Mouse (Mus musculus) NIH3T3 (cell line): Measurements from ENCODE around the gene Gla.

Experiments used
- DNase-seq: peaks from one replicate; pipeline ENCODE4 v3.0.0-alpha.2; 2012; ENCODE audit warnings: low read depth

Gla gene

DNA sequence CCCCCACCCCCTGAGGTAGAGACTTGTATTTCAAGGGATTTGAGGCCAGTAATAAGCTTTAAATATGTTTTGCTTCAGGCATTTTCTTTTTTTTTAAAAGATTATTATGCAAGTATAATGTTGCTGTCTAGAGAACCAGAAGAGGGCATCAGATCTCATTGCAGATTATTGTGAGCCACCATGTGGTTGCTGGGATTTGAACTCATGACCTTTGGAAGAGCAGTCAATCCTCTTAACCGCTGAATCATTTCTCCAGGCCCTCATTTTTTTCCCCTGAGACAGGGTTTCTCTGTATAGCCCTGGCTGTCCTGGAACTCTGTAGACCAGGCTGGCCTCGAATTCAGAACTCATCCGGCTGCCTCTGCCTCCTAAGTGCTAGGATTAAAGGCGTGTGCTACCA lies 12.7 kb downstream of the Gla start:
- DNase-seq = peak; percentile 57

DNA sequence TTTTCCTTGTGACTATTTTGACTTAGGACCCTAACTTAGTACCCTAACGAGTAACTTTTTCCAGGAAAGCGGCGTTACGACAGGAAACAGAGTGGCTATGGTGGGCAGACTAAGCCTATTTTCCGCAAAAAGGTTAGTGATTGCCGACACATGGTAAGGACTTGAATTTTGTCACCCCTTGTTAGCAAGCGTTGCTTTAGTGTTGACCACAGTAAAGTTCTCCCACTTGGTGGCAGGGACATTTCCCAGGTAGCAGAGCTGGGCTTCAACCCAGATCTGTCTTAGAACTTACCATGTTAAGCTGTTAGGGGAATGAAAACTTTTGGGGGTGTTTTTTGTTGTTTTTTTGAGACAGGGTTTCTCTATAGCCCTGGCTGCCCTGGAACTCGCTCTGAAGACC lies 14.5 kb downstream of the Gla start:
- no peak for DNase-seq

DNA sequence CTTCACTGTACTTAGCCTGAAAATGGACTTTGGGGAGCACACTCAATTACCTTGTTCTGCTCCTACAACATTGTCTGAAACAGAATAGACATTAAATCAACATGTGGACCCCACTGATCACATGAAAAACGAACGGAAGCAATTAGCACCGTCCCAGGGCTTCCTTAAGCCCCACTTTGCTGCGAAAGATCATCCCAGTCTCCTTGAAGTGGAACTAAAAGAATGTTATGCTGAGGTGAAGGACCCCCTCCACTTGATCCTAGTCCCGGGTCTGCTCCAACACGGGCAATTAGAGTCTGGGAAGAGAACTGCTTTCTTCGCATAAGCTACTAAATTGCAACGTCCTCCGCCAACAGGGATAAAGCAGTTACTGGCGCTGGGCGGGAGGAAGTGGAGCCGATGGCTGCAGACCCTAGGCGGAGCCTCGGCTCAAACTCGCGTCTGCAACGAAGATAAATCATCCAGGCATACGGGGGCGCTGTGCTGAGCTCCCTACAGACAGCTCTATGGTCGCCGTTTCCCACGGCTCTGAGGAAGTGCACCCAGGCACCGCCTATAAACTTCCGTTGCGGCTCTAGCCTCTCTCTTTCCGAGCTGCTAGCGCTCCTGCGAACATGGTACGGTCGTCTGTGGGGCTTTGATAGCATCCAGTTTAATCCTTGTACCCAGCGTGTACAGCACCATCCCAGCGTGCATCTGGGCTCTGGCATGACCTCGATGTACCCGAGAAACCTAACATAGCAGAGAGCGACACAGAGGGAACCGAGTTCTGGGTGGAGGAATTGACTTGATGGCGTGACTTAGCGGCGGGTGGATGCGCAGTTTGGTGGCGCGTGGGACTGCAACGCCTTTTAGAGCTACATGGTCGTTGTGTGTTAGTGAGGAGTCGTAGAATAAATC lies 15.6 kb downstream of the Gla start, which contains the start of gene Rpl36a:
Rpl36a (plus strand) TSS at position 552 of the 900 bp plus-strand sequence.
- peak; percentile 94 for DNase-seq

DNA sequence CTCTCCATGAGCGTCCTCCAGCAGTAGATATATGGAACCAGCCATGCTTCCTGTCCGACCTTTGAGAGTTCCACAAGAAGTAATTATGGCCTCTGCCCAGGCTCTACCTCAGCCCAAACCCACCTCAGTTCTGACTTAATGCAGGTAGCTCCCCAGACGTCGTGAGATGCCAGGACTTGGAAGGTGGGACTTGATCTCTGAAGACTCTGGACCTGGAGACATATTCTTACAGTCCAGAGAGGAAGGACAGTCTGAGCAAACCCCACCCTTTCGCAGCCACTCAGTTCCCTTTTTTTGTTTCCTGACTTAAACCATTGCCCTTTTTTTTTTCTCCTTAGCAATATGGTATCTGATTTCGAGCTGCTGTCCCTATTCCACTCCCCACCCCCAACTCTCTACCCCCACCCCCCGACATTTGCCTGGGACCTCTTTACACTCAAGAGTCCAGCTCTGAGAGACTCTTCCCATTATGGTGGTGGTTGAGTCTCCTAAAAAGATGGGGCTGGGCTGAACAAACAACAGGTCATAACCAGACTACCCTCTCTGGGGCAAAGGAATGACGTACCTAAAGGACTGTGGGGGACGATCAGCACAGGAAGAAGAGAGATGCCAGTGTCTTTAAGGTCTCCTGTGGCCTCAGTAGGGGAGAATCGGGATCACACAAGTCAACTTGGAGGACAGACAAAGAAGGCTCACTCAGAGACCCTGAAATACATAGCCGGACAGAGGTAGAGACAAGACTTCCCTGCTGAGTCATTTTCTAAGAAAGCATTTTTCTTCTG lies 17.8 kb downstream of the Gla start, which contains the start of gene Btk:
Btk (minus strand) TSS at position 683 of the 782 bp plus-strand sequence.
- no peak for DNase-seq

DNA sequence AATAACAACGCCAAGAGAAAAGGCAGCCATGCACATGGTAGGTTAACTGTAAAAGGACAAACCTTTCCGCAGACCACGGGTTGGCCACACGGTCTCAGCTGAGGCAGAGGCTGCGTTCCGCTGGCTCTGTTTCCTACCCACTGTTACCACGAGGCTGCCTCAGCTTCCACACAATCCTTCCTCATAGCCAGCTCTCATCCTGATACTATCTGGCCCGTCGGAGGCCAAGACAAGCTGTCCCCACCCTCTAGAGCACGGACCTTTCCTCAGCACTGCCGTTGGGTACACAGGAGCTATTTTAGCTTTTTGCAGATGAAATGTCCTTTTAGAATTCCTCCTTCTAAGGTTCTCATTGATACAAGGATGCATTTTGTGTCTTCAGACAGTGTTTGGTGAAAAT lies 18.7 kb downstream of the Gla start:
- DNase-seq = no peak

DNA sequence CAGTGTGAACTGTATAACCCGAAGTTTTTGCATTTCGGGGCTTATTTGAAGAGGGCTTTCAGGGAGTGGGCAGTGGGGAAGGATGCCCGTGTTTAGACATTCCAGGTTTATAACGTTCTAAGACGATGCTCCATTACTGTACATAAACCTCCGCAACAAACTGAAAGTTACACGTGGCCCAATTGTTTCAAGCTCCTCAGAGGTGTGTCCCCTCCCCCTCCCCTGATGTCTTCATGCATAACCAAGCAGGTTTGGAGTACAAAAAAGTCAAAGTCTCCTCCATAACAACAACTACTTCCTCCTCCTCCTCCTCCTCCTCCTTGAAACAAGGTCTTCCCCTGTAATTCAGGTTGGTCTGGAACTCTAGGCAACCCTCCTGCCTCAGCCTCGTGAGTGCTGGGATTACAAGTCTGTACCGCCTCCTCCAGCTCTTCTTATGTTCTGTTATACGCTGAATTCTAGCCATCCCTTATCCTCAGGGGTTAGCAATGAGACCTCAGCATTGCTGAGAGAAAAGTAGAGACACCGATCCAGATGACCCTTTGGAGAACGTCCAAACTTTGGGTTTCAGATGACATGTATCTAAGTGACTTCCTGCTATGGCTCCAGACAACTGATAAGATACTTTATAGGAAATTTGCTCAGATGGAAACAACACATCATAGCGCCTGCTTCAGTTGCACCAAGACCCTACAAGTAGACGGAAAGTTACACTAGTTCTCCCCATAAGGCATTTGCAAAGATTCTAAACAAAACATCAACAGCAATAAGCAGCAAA lies 20.2 kb downstream of the Gla start:
- DNase-seq = no peak

DNA sequence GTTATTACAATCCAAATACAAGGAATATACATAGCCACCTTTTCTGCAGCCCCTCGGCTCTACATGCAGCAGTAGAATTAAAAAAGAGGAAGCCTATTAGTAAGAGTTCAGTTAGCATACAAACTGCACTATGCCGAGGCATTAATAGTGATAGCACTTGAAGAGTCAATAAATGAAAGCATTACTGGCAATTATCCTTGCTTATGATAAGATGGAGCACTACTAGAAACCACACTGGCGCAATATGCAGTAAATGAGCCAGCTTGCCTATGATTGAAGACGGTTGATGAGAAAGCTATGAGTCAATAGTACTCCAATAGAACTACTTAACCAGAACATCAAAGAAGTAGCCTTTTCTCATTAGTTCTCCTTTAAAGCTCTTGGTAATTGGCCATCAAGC lies 23.0 kb downstream of the Gla start:
- no peak for DNase-seq

DNA sequence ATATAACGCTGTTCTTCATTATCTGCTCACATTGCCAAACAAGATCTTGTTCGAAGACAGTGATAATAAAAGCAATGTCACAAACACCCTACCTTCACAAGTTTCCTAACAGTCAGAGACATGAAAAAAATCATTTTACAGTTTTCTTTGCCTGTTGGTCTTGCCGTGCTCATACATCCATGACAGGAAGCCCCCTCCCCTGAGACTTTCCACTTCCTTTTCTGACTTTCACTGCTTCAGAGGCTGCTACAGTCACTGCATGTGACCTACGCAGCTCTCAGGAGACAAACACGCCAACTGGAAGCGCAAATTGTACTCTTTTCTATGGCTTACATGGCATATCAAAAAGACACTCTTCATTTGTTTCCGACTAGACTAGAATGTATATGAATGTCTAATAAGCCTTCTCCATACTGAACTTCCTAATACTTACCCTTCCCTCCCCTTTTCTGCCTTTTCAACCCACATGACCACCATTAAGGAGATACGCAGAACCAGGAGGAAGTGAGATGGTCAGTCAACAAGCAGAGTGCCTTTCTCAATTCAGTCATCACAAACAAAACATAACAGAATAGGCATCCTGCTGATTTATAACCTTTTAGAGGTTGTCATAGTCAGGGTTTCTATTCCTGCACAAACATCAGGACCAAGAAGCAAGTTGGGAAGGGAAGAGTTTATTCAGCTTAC lies 34.2 kb downstream of the Gla start:
- no peak for DNase-seq

DNA sequence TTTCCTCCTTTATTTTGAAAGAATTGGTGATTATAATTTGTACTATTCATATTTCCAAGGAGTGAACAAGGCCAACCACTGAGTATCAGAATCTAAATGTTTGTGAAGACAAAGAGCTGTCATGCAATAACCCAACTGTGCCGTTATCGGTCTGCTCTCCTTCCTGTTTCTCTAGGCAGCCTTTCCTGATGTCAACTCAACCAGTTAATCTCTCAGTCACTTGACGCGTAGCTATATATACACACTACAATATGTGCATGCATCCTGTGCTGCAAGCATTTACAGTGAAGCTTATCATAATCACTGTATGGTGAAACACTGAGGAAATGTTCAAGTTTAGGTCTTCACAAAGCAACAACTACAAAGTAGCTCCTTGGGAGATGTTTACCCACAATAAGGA lies 36.6 kb downstream of the Gla start:
- no peak for DNase-seq

DNA sequence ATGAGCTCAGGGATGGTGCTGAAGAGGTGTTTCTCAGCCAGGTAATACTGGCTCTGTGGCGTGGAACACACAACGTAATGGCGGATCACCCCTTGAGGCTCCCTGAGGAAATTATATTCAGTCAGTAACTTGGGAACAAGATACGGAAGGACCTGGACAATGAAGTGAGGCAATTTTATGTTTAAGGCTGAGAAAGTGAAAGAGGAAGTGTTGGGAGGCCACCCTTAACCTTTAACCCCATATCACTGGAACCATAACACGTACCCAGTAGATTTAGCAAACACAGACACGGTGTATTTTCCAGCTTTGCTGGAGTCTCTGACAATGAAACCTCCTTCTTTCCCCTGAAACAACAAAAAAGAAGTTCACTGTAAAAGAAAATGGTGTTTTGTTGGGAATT lies 46.5 kb downstream of the Gla start:
- DNase-seq = no peak

DNA sequence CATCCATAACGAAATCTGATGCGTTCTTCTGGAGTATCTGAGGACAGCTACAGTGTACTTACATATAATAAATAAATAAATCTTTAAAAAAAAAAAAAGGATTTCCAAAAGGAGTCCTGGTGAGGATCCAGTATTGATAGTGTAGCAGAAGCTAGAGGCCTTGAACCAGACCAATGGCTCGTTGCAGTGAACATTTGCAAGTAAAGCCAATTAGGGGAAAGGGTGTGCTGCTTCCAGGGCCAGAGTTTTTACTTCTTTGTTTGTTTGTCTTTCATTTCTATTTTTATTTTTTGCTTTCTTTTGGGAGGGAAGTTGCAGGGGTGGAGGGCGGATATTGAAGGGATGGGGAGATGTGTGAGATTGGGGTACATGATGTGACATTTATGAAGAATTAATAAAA lies 47.6 kb downstream of the Gla start:
- no peak for DNase-seq

DNA sequence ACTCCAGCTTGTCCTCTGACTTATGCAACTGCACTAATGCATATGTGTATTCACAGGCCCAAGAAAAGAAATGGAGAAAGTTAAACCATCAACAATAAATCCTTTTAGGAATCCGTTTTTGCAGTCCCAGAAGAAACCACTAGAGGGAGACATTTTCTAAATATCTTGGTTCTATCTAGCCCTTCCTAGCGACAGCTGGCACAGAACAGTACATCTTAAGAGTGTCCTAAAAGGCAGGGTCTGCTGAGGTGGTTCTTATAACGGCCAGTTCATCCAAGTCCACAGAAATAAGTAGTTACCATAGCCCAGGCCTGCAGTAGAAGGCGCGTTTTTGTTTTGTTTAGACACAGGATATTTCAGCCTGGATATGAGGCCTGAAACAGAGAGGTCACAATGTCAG lies 50.0 kb downstream of the Gla start:
- peak; percentile 80 for DNase-seq

DNA sequence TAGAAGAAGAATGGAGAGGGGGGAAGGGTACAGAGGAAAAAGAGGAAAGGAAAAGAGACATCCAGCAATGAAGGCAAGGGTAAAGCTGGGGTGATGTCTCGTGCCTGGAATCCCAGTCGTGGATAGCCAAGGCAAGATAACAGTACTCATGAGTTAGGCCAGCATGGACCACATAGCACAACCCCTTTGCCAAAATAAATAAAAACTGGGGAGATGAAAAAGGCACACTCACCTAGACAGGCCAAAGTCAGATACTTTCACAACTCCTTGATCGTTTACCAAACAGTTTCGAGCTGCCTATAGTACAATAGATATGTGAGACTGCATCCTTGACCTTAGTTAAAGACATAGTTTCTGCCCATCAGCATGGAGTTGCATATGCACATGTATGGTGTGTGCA lies 53.6 kb downstream of the Gla start:
- DNase-seq = no peak

DNA sequence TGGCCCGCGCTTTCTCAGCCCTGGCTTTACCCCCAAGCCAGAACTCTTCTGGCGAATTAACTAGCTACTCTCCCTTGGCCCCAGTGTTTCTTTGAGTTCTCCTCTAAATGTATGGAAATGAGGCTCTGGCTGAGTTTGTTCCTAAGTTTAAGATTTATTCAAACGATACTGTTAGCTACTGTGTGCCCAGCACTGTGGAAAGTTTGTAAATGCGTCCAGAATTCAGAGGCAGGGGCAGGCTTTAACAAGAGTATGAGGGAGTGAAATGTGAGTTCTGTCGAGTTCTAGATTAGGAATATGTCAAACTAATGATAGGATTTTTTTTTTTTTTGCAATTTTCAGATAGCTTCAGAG lies 59.0 kb downstream of the Gla start:
- no peak for DNase-seq

DNA sequence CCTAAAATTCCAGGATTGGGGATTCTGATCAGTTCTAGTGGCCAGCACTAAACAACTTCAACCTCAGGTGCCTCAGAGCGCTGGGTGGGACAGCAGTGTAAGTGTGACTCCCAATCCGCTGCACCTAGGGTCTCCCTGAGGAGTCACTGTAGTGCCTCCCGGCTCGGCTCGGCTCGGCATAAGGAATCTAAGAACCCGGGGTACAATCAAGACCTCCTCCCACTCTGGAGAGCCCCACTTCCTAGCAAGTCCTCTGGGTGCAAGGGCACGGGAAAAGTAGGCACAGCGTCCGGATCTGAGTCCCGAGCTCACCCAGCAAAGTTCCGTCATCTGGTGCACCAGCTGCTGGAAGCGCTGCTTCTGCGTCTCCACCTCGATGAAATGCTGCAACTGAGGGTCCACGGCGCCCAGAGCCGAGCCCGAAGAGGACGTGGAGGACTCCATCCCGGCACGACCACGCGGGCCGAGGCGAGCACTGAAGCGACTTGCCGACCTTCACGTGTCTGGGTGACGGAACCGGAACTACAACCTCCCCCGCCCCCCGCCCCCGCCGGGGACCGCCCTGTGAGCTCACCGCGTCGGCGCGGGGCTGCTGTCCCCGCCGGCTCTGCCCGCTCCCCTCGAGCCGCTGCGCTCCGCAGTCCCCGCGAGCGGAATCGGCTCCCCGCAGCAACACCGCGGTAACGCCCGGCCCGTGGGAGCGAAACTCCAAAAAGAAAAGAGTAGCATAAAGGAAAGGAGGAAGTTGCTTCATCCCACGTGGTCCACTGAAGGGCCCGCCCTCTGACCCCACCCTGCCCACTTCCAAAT lies 59.6 kb downstream of the Gla start, which contains the start of gene Timm8a1:
Timm8a1 (minus strand) TSS at position 721 of the 810 bp plus-strand sequence.
- DNase-seq = peak; percentile 67

DNA sequence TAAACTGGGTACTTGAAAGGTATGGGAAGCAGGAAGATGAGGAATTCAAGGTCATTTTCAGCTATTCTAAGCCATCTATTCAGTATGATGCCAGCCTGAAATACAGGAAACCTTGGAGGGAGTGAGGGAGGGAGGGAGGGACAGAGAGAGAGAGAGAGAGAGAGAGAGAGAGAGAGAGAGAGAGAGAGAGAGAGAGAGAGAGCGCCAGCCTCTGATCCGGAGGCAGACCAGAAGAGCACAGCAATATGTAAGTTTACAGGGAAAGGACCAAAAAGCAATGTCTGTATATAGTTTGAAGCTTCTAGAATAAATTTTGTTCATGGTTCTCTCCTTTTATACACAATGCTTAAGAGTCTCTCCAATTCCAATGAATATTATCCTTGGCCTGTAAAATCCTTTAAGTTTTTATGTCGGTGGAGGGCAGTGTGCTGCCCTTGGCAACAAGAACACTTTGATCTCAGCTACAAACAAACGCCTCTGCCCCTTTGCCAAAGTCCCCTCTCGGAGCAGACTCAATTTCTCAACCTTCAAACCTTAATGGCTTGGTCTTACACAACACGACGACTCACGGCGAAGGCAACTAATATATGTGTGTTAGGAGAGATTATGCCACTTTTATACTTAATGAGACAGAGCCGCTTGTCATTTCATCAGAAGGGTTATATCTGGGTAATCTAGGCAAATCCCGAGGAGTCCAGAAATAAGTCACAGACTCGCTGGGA lies 60.4 kb downstream of the Gla start:
- peak; percentile 26 for DNase-seq

DNA sequence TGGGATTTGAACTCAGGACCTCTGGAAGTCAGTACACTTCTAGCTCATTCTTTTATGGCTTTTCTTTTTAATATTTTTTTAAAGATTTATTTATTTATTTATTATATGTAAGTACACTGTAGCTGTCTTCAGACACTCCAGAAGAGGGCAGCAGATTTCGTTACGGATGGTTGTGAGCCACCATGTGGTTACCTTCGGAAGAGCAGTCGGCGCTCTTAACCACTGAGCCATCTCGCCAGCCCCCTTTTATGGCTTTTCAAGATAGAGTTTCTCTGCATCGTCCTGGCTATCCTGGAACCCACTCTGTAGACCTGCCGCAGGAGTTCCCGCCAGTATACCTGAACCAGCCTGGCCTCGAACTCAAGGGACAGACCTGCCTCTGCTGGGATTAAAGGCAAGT lies 61.1 kb downstream of the Gla start:
- DNase-seq = peak; percentile 16
